Mouse (Mus musculus): Measurements from ENCODE around the gene Mtfmt. TPM values are rescaled to one million over a fixed set of nuclear protein-coding genes. Genes with fewer than 3 reads are reported as not detected.
A peak's percentile ranks its signal among the peaks of the same experiment; 100 is the strongest.

The Mtfmt gene
- polyA plus RNA-seq, 1 experiment from 2014 or later, result 26.1 TPM

DNA sequence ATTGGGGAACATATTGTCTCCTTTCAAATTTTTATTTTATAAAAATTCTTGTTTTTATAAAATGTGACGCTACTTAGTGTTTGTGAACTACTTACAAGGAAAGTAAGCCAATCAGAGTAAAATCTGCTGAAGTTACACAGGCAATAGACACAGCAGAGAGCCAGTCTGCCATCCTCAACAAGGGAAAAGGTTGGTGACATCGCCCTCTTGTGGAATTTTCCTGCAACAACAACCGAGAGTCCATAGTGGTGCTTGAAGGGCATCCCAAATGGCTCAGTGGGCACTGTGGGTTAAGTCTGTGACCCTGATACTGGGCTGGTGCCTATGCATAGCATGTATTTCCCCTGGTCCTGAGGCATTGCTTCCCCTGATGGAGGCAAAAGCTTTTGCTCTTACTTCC is 3.3 kb upstream of the Mtfmt start:
- Histone ChIP-seq H3K9me3 (no peaks in the 10 kb centered on the region), H3K36me3 (no peaks in the 10 kb centered on the region), H3K27me3 (no peaks in the 10 kb centered on the region), H3K4me2 (no peak overlapping the region), H3K27ac (no peak overlapping the region), H3K9ac (no peak overlapping the region), H3K4me3 (no peak overlapping the region), H3K4me1 (replicated peaks) (peaks cover 11% of the 10 kb centered on the region)
- WGBS, result 3% methylated on average over 3 of the region's 3 CpGs
- 0 out of 2 replicates have a peak, but pooled peaks have one; percentile 37 for ATAC-seq (ENCODE audit: low FRiP score)

DNA sequence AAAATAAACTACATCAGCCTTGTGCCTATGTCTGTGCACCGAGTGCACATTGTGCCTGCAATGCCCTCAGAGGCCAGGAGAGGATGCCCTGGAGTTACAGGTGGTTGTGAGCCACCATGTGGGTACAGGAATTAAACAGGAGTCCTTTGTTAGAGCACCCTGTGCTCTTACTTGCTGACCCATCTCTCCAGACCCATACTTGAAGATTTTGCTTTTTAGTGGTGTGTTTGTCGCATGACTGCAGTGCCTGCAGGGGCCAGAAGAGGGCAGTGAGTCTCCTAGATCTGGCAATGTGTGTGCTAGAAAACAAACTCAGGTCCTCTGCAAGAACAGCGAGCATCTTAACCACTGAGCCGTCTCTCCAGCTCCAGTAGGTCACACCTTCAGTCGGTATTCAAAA is 1.4 kb upstream of the Mtfmt start:
- Histone ChIP-seq H3K9ac (no peak overlapping the region), H3K27me3 (no peaks in the 10 kb centered on the region), H3K4me1 (replicated peaks) (peaks cover 13% of the 10 kb centered on the region), H3K4me3 (no peak overlapping the region), H3K9me3 (no peaks in the 10 kb centered on the region), H3K4me2 (no peak overlapping the region), H3K36me3 (0 out of 2 replicates have a peak, but pooled peaks cover 9% of the 10 kb centered on the region), H3K27ac (no peak overlapping the region)
- no peak for ATAC-seq (ENCODE audit: low FRiP score)
- WGBS, result 62% methylated on average over 5 of the region's 5 CpGs

DNA sequence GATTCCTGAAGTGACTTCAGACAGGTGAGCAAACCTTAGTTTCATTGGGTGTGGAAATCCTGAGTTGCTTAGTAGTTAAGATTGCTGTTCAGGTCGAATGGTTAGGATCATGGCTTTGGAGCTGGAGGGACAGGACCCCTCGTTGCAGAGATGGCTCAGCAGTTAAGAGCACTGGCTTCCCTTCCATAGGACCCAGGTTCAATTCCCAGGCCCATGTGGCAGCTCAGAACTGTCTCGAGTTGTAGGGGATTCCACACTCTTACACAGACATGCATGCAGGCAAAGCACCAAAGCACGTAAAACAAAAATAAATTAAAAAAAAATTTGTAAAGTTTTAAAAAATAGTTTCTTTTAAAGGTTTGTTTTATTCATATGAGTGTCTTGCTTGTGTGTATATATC is 371 bp upstream of the Mtfmt start:
- no peak overlapping the region for H3K9ac ChIP-seq
- H3K4me3 ChIP-seq, result no peak overlapping the region
- peaks cover 13% of the 10 kb centered on the region for H3K4me1 ChIP-seq (replicated peaks)
- H3K27me3 ChIP-seq, result no peaks in the 10 kb centered on the region
- H3K9me3 ChIP-seq, result no peaks in the 10 kb centered on the region
- peaks cover 11% of the 10 kb centered on the region for H3K36me3 ChIP-seq
- H3K4me2 ChIP-seq, result no peak overlapping the region
- H3K27ac ChIP-seq, result no peak overlapping the region
- WGBS, result 78% methylated on average over 4 of the region's 4 CpGs
- peak; percentile 65; the same call in 1 of the 2 replicates for ATAC-seq (ENCODE audit: low FRiP score)

DNA sequence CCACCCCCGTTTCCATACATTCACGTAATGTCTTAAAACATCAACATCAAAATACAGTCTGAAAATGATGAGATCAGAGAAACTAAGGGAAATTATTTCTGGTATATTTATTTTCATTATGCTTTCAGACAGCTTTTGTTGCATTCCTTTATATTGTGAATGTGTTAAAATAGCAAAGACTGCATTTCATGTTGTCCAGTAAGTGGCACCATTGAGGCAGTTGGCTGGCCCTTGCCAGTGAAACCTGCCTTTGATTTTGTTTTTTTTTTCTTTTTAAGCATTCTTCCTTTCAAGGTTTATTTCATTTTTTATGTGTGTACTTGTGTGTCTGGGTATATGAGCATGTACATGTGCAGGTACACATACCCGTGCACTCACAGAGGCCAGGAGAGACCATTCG is 9.1 kb downstream of the Mtfmt start:
- Histone ChIP-seq H3K27me3 (no peaks in the 10 kb centered on the region), H3K4me3 (no peak overlapping the region), H3K4me2 (no peak overlapping the region), H3K27ac (no peak overlapping the region), H3K9me3 (no peaks in the 10 kb centered on the region), H3K4me1 (replicated peaks) (no peaks in the 10 kb centered on the region), H3K9ac (no peak overlapping the region), H3K36me3 (peaks cover 87% of the 10 kb centered on the region)
- 95% methylated on average over 4 of the region's 4 CpGs for WGBS
- no peak for ATAC-seq (ENCODE audit: low FRiP score)

DNA sequence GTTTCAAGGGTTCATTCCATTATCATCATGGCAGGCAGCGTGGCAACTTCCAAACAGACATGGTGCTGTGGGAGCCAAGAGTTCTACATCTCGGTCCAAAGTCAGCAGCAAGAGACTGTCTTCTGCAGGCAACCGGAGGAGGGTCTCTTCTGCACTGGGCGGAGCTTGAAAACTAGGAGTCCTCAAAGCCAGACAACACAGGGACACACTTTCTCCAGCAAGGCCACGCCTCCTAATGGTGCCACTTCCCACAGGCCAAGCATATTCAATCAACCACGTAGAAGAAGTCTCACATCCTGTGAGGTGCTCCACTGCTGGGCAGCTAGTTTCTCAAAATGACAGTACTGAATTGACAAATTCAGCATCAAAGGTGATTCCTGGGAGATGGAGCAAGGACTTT is 12.4 kb downstream of the Mtfmt start:
- H3K4me3 ChIP-seq, result no peak overlapping the region
- no peak overlapping the region for H3K27ac ChIP-seq
- no peaks in the 10 kb centered on the region for H3K9me3 ChIP-seq
- no peak for ATAC-seq (ENCODE audit: low FRiP score)
- peaks cover 91% of the 10 kb centered on the region for H3K36me3 ChIP-seq
- H3K4me2 ChIP-seq, result no peak overlapping the region
- 93% methylated on average over 6 of the region's 6 CpGs for WGBS
- no peaks in the 10 kb centered on the region for H3K4me1 ChIP-seq (replicated peaks)
- no peak overlapping the region for H3K9ac ChIP-seq
- no peaks in the 10 kb centered on the region for H3K27me3 ChIP-seq

DNA sequence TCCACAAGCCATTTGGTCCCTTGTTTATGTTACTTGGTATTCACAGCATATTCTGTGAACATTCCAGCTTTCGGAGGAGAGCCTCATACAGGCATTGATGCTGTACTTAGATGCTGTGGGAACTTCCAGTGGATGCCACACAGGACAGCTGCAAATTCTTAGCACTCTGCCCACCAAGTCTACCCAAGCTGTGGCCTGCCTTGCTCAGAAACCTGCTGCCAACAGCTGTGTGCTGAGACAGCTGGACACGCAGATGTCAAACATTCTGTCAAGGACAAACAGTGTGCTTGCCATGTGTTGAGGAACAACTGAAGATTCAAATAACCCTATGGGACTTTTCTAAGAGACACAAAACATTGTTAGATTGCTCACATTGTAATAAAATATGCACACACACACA is 23.4 kb downstream of the Mtfmt start:
- peaks cover 28% of the 10 kb centered on the region for H3K4me1 ChIP-seq (replicated peaks)
- 87% methylated on average over 2 of the region's 2 CpGs for WGBS
- no peak overlapping the region for H3K4me3 ChIP-seq
- no peak for ATAC-seq (ENCODE audit: low FRiP score)
- no peak overlapping the region for H3K9ac ChIP-seq
- H3K27me3 ChIP-seq, result no peaks in the 10 kb centered on the region
- no peak overlapping the region for H3K4me2 ChIP-seq
- peaks cover 5% of the 10 kb centered on the region; the same call in 1 of the 2 replicates for H3K36me3 ChIP-seq
- no peaks in the 10 kb centered on the region for H3K9me3 ChIP-seq
- H3K27ac ChIP-seq, result no peak overlapping the region

DNA sequence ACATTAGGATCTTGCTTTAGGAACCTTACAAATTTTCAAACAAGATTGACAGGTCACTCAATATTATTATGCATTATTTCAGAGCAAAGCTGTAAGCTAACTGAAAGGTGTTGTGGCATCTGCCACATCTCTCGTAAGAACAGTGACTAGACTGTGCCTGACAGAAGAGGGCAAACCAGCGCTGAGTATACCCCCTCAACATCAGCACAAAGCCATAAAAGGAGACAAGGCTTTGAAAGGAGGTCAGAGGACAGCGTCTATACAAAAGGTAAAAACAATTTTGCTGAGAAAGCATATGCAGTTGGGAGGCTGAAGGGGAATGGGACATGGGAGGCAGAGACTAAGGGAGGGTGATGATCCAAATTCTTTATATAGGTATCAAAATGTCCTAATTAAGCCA is 24.6 kb downstream of the Mtfmt start:
- Histone ChIP-seq H3K4me1 (replicated peaks) (peaks cover 28% of the 10 kb centered on the region), H3K27me3 (no peaks in the 10 kb centered on the region), H3K9me3 (no peaks in the 10 kb centered on the region), H3K36me3 (peaks cover 5% of the 10 kb centered on the region), H3K9ac (peak overlapping the region; percentile 91), H3K27ac (peak overlapping the region; percentile 91), H3K4me2 (peak overlapping the region; percentile 72), H3K4me3 (peak overlapping the region; percentile 83)
- WGBS, result 31% methylated on average over 3 of the region's 3 CpGs
- peak; percentile 2; the same call in 1 of the 2 replicates for ATAC-seq (ENCODE audit: low FRiP score)

DNA sequence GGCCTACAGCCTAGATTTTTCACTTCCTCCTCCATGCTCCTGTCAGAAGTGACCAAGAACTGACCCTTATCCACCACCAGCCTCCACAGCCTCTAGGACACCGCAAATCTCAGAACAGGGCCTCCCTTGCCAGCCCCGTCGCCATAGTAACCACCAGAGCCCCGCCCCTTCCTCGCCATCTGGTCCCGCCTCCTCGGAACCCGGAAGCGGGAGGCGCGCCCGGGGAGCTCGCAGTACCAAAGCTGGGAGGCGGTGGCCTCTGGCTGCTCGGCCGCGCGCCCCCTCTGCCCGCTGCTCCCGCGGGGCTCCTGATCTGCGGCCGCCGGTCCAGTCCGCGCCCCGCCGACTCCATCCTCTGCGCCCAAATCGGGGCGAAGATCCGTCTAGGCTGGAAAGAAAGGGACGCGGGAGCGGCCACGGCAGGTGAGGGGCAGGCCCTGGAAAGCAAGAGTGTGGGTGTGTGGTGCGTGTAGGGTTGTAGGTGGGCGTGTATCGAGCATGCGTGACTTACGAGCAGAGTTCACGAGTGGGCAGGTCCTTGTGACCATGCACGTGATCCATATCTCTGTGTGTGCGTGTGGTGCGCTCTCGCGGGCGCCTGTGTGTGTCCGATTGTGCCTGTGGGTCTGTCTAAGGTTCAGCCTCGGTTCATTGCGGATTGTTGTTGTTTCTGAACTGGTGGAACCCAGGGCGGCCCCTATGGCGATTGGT is 25.3 kb downstream of the Mtfmt start, which contains the start of gene Spg21:
Spg21 (plus strand) TSS at position 216 of the 711 bp plus-strand sequence.
- H3K4me3 ChIP-seq, result peak within 1 kb of the TSS; percentile 83
- H3K9me3 ChIP-seq, result no peaks in the 10 kb centered on the region
- H3K27ac ChIP-seq, result peak within 1 kb of the TSS; percentile 91
- under 1% methylated on average over 53 of the region's 53 CpGs for WGBS
- H3K4me1 ChIP-seq (replicated peaks), result peaks cover 28% of the 10 kb centered on the region
- no peaks in the 10 kb centered on the region for H3K27me3 ChIP-seq
- peaks cover 12% of the 10 kb centered on the region for H3K36me3 ChIP-seq
- peak; percentile 99 for ATAC-seq (ENCODE audit: low FRiP score)
- H3K9ac ChIP-seq, result peak within 1 kb of the TSS; percentile 91
- peak within 1 kb of the TSS; percentile 72 for H3K4me2 ChIP-seq

DNA sequence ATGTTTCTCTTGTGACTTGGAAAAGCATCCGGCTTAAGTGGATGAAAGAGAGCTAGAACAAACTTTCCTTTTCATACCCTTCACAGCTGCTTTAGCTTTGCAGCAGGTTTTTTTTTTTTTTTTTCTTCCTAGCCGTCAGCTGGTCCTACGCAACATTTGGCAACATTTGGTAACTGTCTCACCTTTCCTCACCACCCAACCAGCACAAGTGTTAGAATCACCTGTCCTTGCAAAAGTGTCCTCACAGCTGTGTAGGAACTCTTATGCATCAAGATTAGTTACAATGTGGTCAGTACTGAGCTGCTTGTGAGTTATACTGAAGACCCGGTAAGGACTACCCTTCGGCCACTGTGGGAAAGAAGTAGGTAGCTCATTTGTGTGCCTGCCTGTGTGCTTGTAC is 27.0 kb downstream of the Mtfmt start:
- Histone ChIP-seq H3K4me2 (no peak overlapping the region), H3K4me3 (no peak overlapping the region), H3K9me3 (no peaks in the 10 kb centered on the region), H3K4me1 (replicated peaks) (peaks cover 33% of the 10 kb centered on the region), H3K9ac (0 out of 2 replicates have a peak overlapping the region, but pooled peaks have one; percentile 24), H3K27ac (no peak overlapping the region), H3K36me3 (peaks cover 21% of the 10 kb centered on the region), H3K27me3 (no peaks in the 10 kb centered on the region)
- ATAC-seq (ENCODE audit: low FRiP score), result no peak
- WGBS, result 81% methylated on average over 5 of the region's 5 CpGs

DNA sequence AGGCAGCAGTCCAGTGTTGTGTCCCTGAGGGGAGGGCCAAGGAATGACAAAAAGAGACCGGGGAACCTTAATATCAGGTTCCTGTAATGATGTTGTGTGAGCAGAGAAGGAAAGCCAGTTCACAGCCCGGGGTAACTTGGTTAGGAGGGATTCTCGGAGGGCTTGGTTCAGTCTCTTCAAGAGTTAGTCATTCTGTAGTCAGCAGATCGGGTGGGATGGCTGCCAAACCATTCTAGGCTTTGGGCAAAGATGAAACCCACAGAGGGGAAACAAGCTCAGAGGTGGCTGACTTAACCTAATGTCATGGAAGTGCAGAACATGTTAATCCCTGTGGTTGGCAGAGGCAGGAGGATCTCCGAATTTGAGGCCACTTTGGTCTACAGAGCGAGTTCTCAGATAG is 28.6 kb downstream of the Mtfmt start:
- H3K4me1 ChIP-seq (replicated peaks), result peaks cover 33% of the 10 kb centered on the region
- no peaks in the 10 kb centered on the region for H3K27me3 ChIP-seq
- H3K36me3 ChIP-seq, result peaks cover 30% of the 10 kb centered on the region
- no peaks in the 10 kb centered on the region for H3K9me3 ChIP-seq
- no peak overlapping the region for H3K4me2 ChIP-seq
- no peak overlapping the region for H3K27ac ChIP-seq
- H3K4me3 ChIP-seq, result no peak overlapping the region
- no peak overlapping the region for H3K9ac ChIP-seq
- ATAC-seq (ENCODE audit: low FRiP score), result no peak
- 95% methylated on average over 6 of the region's 6 CpGs for WGBS

DNA sequence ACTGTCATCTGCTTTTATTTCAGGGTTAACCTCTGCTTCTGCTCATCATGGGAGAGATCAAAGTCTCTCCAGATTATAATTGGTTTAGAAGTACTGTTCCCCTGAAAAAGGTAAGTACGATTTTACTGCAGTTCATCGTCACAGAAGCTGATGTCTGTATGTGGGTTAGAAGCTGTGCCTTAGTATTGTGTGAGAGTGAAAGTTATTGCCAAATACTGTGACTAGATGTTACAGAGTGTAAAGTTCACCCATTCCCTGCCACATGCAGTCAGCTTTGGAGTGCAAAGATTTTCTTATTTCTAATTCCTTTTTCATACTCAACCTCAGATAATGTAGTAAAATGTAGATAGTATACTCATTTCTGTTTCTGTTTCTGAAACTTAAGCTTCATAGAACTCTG is 29.7 kb downstream of the Mtfmt start:
- ATAC-seq (ENCODE audit: low FRiP score), result no peak

DNA sequence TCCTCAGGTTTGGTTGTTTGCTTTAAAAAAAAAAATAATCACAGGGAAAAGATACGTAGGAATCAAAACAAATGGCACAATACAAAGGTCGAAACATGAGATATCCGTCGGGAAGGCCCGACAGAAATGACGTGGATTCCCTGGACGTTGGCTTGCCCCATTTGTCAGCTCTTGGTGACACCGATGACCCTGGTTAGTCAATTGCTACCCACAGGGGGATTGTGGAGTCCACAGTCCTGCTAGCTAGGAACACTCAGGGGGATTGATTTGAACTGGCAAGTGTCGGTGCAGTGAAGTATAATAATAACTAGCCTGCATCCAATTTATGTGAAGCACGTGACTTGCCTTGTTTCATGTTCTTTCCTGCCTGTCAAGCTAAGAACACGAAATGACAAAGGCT is 32.1 kb downstream of the Mtfmt start:
- H3K9me3 ChIP-seq, result no peaks in the 10 kb centered on the region
- H3K4me3 ChIP-seq, result no peak overlapping the region
- H3K27ac ChIP-seq, result no peak overlapping the region
- ATAC-seq (ENCODE audit: low FRiP score), result no peak
- peaks cover 61% of the 10 kb centered on the region for H3K36me3 ChIP-seq
- no peaks in the 10 kb centered on the region for H3K27me3 ChIP-seq
- H3K9ac ChIP-seq, result no peak overlapping the region
- WGBS, result 62% methylated on average over 11 of the region's 11 CpGs
- no peak overlapping the region for H3K4me2 ChIP-seq
- H3K4me1 ChIP-seq (replicated peaks), result peaks cover 13% of the 10 kb centered on the region

More for the DNA sequence above, 29.7 kb downstream of the Mtfmt start:
- H3K4me2 ChIP-seq, result no peak overlapping the region
- no peaks in the 10 kb centered on the region for H3K9me3 ChIP-seq
- peaks cover 41% of the 10 kb centered on the region for H3K36me3 ChIP-seq
- H3K9ac ChIP-seq, result no peak overlapping the region
- whole genome bisulfite sequencing, result 94% methylated on average over 2 of the region's 2 CpGs
- H3K4me1 ChIP-seq (replicated peaks), result peaks cover 31% of the 10 kb centered on the region
- no peaks in the 10 kb centered on the region for H3K27me3 ChIP-seq
- no peak overlapping the region for H3K4me3 ChIP-seq
- no peak overlapping the region for H3K27ac ChIP-seq

DNA sequence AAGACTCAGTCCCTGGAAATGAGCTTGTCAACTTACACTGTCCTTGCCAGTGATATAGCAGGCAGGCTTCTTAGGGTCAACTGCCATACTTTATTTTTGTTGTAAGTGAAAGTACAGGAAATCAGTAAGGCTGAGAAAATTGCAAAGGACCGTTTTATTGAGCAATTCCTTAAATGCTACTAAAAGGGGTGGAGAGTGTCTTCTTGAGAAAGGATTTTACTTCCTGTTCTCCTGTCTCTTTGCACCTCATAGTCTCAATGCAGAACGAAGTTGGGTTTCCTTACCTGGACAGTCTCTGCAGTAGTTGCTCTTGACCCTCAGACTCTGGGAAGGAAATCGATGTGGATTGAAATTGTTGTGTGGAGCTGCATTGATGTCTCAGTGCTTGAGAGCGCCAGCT is 37.2 kb downstream of the Mtfmt start:
- Histone ChIP-seq H3K4me1 (replicated peaks) (no peaks in the 10 kb centered on the region), H3K9me3 (no peaks in the 10 kb centered on the region), H3K4me2 (no peak overlapping the region), H3K9ac (no peak overlapping the region), H3K27me3 (no peaks in the 10 kb centered on the region), H3K4me3 (no peak overlapping the region), H3K27ac (no peak overlapping the region), H3K36me3 (peaks cover 86% of the 10 kb centered on the region)
- WGBS, result 93% methylated on average over 4 of the region's 4 CpGs
- ATAC-seq (ENCODE audit: low FRiP score), result no peak

Measured in hindbrain, embryonic 13.5 days (tissue).